Mouse (Mus musculus): ENCODE results near the gene Epm2a. TPM values are rescaled to one million over a fixed set of nuclear protein-coding genes. Genes with fewer than 3 reads are reported as not detected.

Epm2a gene
- total RNA-seq, 2 experiments from 2014 or later, result 30.4 to 36.5 TPM

GRCm38 (mm10) chr10:11410926-11411325 is 67.7 kb downstream of the Epm2a start:
- intact Hi-C loops (cut with DNase I), result no loop called here
- DNase-seq (ENCODE audit: low spot score in 2 of 2), result no peak

- intact Hi-C loops (cut with DNase I), result no loop called here
- DNase-seq (ENCODE audit: low spot score in 2 of 2), result no peak
These were observed 76.9 kb downstream of the Epm2a start for GRCm38 (mm10) chr10:11420071-11420470.

GRCm38 (mm10) chr10:11429059-11429812 is 86.0 kb downstream of the Epm2a start:
- intact Hi-C loops (cut with DNase I), result no loop called here
- DNase-seq (ENCODE audit: low spot score in 2 of 2), result no peak

GRCm38 (mm10) chr10:11436961-11437360 is 93.8 kb downstream of the Epm2a start:
- intact Hi-C loops (cut with DNase I), result no loop called here
- no peak for DNase-seq (ENCODE audit: low spot score in 2 of 2)

- DNase-seq (ENCODE audit: low spot score in 2 of 2), result no peak
- intact Hi-C loops (cut with DNase I), result no loop called here
These were observed 95.3 kb downstream of the Epm2a start for GRCm38 (mm10) chr10:11438461-11438860.

- DNase-seq (ENCODE audit: low spot score in 2 of 2), result no peak
- intact Hi-C loops (cut with DNase I), result no loop called here
These were observed 96.1 kb downstream of the Epm2a start for GRCm38 (mm10) chr10:11439342-11439741.

GRCm38 (mm10) chr10:11449556-11450305 is 106.5 kb downstream of the Epm2a start:
- DNase-seq (ENCODE audit: low spot score in 2 of 2), result peak; percentile 82 to 88
- intact Hi-C loops (cut with DNase I), result loop anchor here (2.0 to 10.0 kb wide), 3 partner anchors 395 to 1165 kb away; no protein-coding TSS in a partner anchor

- DNase-seq (ENCODE audit: low spot score in 2 of 2), result no peak
- intact Hi-C loops (cut with DNase I), result loop anchor here (10.0 kb wide), 2 partner anchors 392 to 552 kb away; no protein-coding TSS in a partner anchor
These were observed 109.3 kb downstream of the Epm2a start for GRCm38 (mm10) chr10:11452537-11452936.

GRCm38 (mm10) chr10:11457445-11457844 is 114.2 kb downstream of the Epm2a start:
- no peak for DNase-seq (ENCODE audit: low spot score in 2 of 2)
- intact Hi-C loops (cut with DNase I), result loop anchor here (10.0 kb wide), 2 partner anchors 387 to 547 kb away; no protein-coding TSS in a partner anchor

GRCm38 (mm10) chr10:11491956-11492355 is 148.8 kb downstream of the Epm2a start:
- intact Hi-C loops (cut with DNase I), result no loop called here
- peak; percentile 23 to 51 for DNase-seq (ENCODE audit: low spot score in 2 of 2)

Other genes with a start within 250 kb of the Epm2a start
- 10 to 100 TPM; 41.3 to 46.8 TPM for gene Shprh, start 194.0 kb upstream of the Epm2a start, total RNA-seq (2021)
- gene Fbxo30, start 62.1 kb upstream of the Epm2a start, total RNA-seq (2021), result 10 to 100 TPM in 1 of 2 experiments, 1 to 10 TPM in 1; 9.1 to 10.8 TPM